In the genomic region with DNA sequence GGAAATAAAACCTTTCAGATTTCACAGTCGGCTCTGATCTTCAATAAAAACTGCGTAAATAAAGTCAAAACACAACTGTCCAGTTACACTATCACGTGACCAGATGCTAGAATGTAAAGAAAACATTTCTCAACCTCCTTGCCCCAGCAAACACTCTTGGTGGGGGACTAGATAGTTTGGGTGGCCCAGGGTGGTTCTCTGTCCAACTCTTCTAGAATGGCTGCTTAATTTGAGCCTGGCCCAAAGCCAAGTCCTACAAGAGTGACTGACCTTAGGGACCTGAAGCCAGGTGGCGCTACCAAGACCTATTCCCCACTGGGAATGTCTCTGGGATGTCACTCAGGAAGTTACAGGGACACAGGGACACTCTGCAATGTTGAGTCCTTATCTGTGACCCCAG, we compare ENCODE assay signal across 9 mouse cellular contexts. TPM values are rescaled to one million over a fixed set of nuclear protein-coding genes. Genes with fewer than 3 reads are reported as not detected.
DNase-seq lines count a peak whose midpoint lies in the region; ATAC-seq and TF ChIP-seq lines count a peak whose summit lies in the region.
"Had no signal": no experiment of that assay in that cellular context is flagged by ENCODE, and none has a peak within 500 bp of the region (broad histone marks: within the 10 kb centered on the region; RNA-seq: fewer than 3 reads in every experiment).

No protein-coding gene starts in this region.

- no peak for ATAC-seq in liver, embryonic 16.5 days (ENCODE audit: low read depth)
- ATAC-seq: Patski had no signal

- H3K27me3 ChIP-seq in liver, embryonic 16.5 days (ENCODE audit: control insufficient read depth, insufficient read depth, low read depth, low read length), result no peaks in the 10 kb centered on the region

- H3K4me2 ChIP-seq in liver, embryonic 16.5 days (ENCODE audit: low read depth, low read length), result peak overlapping the region; percentile 75

- H3K4me1 ChIP-seq in liver, embryonic 16.5 days (ENCODE audit: control insufficient read depth, low read depth, low read length), result no peaks in the 10 kb centered on the region; the same call in 1 of the 2 replicates

- peak overlapping the region; percentile 95 for H3K27ac ChIP-seq in layer of hippocampus, adult 2 months
- H3K27ac ChIP-seq in liver, embryonic 16.5 days (ENCODE audit: low read length), result no peak overlapping the region

- DNase-seq in layer of hippocampus, adult 2 months (ENCODE audit: low spot score in 2 of 2), result no peak
- no peak for DNase-seq in layer of hippocampus, adult 18-20 months (ENCODE audit: low spot score in 2 of 2)
- DNase-seq in cerebellum, adult 9-11 months, result peak; percentile 61
- DNase-seq in heart, postnatal 36 days, result peak; percentile 7 to 16
- no peak for DNase-seq in urinary bladder, postnatal 36 days (ENCODE audit: low spot score in 2 of 2)
- DNase-seq in left cerebral cortex, postnatal 25 days (ENCODE audit: low spot score in 2 of 2), result no peak
- DNase-seq in spleen, postnatal 36 days (ENCODE audit: low spot score in 2 of 2), result no peak

- no peaks in the 10 kb centered on the region for H3K9me3 ChIP-seq in liver, embryonic 16.5 days (replicated peaks; ENCODE audit: control insufficient read depth, low read length)

- no peaks in the 10 kb centered on the region for H3K36me3 ChIP-seq in liver, embryonic 16.5 days (ENCODE audit: control insufficient read depth, insufficient read depth)

- no peak overlapping the region for H3K9ac ChIP-seq in liver, embryonic 16.5 days (ENCODE audit: low read depth, low read length)

- TF ChIP-seq CTCF in layer of hippocampus, adult 2 months (conservative IDR thresholded peaks at IDR 0.05), result peak; percentile 40

- H3K4me3 ChIP-seq in layer of hippocampus, adult 2 months, result peak overlapping the region; percentile 75
- H3K4me3 ChIP-seq in liver, embryonic 16.5 days (ENCODE audit: low read depth, low read length), result peak overlapping the region; percentile 60

- intact Hi-C loops in heart, postnatal 36 days (cut with DNase I), result no loop called here
- intact Hi-C loops in left cerebral cortex, postnatal 25 days (cut with DNase I), result no loop called here

- WGBS in liver, embryonic 16.5 days (ENCODE audit: insufficient replicate concordance), result 48% methylated on average over 4 of the region's 4 CpGs

RNA-seq across cellular contexts. Expression of a gene that starts 5.8 kb away (rescaled TPM):
- total RNA-seq in layer of hippocampus, adult 2 months (2021), result 1 to 10 TPM; 1.7 to 3.1 TPM
- 1 to 10 TPM; 2.3 to 2.4 TPM for total RNA-seq in layer of hippocampus, adult 18-20 months (2021)
- total RNA-seq in heart, postnatal 36 days (2021), result under 1 TPM; 0.27 to 0.42 TPM
- polyA plus RNA-seq in liver, embryonic 16.5 days (2015; fragmentation: Nextera tagmentation; extraction: Ambion mirVana), result 0.28 and 0.34 TPM in 2 replicates
- total RNA-seq in left cerebral cortex, postnatal 25 days (2021), result 1 to 10 TPM; 2.5 to 2.9 TPM
- polyA plus RNA-seq: Patski had no signal

Comparison
In these comparisons a context has a peak if more than half of its experiments do, and no peak if none do; other contexts are left out.
1. DNase-seq: peak in cerebellum, adult 9-11 months (single experiment) and heart, postnatal 36 days (2 of 2); none in layer of hippocampus, adult 2 months (0 of 2), layer of hippocampus, adult 18-20 months (0 of 2), urinary bladder, postnatal 36 days (0 of 2), left cerebral cortex, postnatal 25 days (0 of 2) and spleen, postnatal 36 days (0 of 2).